Mouse (Mus musculus) NIH3T3 (cell line): ENCODE measurements around the gene Sik1.
"Not testable (repeated sequence)": the region's sequence is repeated elsewhere in the genome, so short reads cannot be mapped to it uniquely, and the experiment has no call there.

Experiments
- DNase-seq: peaks from one replicate; pipeline ENCODE4 v3.0.0-alpha.2; 2012; ENCODE audit warnings: low read depth

Gene Sik1

DNA sequence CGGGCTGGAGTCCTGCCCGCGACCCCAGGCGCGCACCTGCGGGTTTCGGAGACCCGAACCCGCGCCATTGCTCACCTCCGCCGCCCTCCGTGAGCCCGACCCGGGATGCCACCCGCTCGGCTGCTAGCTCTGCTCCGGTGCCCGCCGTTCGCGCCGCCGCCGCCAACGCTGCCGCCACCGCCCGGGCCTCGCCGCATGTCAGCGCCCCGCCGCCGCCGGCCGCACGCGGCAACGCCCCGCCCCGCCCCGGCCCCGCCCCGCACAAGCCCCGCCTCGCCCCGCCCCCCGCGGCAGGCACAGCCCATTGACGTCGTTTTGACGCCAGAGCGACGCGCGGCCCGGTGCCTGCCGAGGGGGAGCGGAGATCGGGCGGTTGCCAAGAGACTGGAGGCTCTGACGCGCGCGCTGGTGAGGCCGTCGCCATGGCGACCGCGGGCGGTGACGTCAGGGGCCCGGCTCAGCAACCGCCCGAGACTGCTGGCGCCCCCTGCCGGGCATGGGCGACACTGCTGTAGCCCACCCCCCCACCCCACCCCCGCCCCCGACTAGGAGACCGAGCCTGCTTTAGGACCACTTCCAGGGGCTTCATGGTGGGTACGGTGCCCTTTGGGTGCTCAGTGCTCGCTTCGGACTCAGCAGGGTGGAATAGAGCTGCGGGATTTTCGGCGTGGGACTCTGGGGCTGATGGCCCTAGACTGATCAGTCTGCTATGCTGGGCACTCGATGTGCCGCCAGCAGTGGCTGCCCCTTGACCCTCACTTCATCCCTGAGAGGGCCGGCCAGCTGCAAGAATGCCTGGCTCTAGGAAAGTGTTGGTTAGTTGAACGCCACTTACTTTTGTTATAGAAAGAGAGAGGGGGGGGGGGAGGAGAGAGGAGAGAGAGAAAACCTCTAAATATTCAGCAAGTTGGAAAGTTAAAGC lies at the start of gene Sik1:
Gene Sik1, minus strand, starts transcription at position 208 of the 922 bp plus-strand sequence.
- DNase-seq, result peak; percentile 100

- no peak for DNase-seq
Measured at GRCm38 (mm10) chr17:31905201-31905790, 49.7 kb upstream of the Sik1 start.

GRCm38 (mm10) chr17:31904036-31904435 lies 48.4 kb upstream of the Sik1 start:
- no peak for DNase-seq

- no peak for DNase-seq
Measured at GRCm38 (mm10) chr17:31902630-31903198, 47.1 kb upstream of the Sik1 start.

GRCm38 (mm10) chr17:31901461-31902204 lies 46.0 kb upstream of the Sik1 start:
- peak; percentile 68 for DNase-seq

DNA sequence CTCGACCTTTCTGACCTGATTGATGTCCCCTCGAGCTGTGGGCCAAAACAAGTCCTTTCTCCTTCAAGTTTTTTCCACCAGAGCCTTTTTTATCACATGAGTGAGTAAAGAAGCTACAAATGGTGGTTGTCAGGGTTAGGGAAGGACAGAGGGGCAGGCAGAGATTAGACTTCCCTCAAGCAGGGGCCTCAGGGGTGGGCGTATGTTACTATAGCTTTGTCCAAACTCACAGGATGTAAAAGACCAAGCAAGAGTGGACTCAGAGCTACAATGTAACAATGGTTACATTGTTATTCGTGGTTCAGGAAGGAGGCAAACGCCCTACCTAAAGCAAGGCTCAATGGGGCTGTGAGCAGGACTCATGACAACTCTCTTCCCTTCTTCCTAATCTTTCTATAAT lies 43.3 kb upstream of the Sik1 start:
- DNase-seq, result no peak

DNA sequence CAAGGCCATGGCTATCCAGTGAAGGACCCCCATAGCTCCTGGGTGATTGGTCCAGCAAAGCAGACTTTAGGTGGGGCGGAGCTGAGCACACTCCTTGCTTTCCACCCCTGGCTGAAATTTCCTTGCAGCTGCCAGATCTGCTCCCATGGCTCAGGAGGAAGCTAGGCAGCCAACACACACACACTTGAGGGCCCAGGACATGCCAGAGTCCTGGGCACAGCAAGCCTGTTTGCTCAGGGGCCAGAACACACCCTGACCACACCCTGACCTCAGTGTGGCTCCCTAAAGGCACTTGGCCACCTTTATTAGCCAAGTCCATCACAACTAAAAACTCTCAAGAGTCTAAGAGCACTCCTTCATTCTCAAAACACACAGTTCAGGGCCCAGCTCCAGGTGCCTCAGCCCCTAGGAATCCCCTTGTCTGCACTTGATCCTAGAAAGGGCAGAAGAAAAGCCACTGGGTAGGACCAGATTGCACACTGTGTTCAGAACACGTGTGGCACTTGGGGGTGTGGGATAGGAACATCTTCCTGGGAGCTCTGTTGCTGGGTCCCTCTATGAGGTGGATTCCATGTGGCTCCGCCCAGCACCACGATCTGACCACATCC lies 41.7 kb upstream of the Sik1 start:
- DNase-seq, result peak; percentile 47

GRCm38 (mm10) chr17:31896751-31897150 lies 41.1 kb upstream of the Sik1 start:
- DNase-seq, result no peak

DNA sequence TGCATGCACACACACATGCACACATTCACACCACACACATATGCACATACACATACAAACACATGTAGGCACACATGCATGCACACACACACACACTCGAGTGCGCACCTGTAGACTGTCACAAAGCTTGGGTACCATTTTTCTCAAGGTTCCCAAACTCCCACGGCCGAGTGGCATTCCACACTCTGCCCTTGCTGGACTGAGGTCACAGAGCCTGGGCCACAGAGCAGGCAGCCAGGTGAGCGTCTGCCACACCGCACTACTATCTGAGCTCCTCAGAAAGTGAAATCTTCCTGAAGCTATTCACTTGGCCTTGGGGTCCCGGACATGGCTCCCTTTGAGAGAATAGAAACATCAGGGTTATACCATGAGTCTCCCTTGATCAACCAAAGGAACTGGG lies 40.7 kb upstream of the Sik1 start:
- no peak for DNase-seq

GRCm38 (mm10) chr17:31893371-31894060 lies 37.9 kb upstream of the Sik1 start:
- DNase-seq, result no peak

DNA sequence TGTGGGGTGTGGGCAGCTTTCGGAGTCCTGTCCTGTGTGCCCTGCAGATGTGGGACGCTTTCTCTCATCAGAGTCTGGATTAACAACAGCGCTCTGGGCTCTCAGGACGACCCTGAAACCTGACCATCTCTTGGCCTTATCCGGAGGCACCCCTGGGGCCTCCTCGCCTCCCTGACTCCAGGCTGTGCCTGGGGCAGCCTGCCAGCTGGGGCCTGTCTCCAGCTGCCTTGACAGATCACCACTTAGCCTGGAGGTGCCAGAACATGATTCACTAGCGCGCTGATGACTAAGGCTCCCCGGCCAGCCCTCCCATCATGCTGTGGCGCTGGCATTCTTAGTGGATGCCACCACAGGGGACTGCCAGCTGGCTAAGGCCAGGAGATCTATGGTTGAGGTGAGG lies 37.1 kb upstream of the Sik1 start:
- DNase-seq, result peak; percentile 99

DNA sequence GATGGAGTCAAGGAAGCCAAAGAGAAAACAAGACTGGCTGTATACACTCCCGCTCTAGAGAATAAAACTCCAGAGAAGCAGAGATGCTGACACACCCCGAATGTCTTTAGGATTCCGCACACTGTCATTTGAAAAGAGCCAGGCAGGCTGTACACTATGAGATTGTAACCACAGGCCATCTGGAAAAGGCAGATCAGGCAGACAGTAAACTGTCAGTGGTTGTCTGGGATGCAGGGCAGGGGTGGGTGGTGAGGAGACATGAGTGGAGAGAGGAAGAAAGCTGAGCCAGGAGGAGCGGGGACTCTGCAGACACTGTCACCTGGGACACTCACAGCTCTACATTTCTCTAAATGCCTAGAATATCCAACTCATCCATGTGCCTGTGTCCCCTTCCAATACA lies 36.3 kb upstream of the Sik1 start:
- DNase-seq, result no peak

DNA sequence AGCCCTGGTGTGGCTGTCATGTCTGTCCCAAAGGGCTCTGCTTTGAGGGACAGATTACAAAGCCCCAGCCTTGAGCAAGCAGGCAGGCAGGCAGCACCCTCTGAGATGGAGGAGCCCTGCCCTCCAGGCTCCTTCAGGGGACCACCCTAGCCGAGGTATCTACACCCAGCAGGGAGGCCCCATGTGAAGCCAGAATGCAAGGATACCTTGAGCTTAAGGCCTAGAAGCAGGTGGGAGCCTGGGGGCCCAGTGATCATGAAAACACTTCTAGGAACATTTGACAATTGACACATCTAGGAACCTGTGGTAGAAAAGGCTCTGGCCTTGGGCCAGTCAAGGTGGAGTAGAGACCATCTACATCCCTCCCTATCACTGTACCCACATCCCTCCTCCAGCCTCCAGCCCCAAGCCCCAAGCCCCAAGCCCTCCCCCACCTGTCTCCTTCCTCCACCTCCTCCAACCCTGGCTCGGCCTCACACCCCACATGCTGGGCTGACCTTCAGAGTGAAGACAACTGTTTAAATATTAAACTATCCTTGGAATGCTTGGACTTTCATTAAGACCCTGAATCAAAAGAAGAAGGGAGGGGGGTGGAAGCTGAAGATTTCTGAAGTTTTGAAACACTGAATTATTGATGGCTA lies 34.8 kb upstream of the Sik1 start:
- no peak for DNase-seq

GRCm38 (mm10) chr17:31889446-31890201 lies 34.0 kb upstream of the Sik1 start:
- DNase-seq, result no peak

GRCm38 (mm10) chr17:31888540-31888939 lies 32.9 kb upstream of the Sik1 start:
- DNase-seq, result no peak

DNA sequence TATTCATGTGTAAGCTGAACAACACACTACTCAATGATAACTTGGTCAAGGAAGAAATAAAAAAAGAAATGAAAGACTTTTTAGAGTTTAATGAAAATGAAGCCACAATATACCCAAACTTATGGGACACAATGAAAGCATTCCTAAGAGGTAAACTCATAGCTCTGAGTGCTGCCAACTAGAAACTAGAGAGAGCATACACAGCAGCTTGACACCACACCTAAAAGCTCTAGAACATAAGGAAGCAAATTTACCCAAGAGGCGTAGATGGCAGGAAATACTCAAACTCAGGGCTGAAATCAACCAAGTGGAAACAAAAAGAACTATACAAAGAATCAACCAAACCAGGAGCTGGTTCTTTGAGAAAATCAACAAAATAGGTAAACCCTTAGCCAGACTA lies 29.1 kb upstream of the Sik1 start:
- DNase-seq, result not testable (repeated sequence)

- DNase-seq, result no peak
Measured at GRCm38 (mm10) chr17:31879406-31879805, 23.8 kb upstream of the Sik1 start.

DNA sequence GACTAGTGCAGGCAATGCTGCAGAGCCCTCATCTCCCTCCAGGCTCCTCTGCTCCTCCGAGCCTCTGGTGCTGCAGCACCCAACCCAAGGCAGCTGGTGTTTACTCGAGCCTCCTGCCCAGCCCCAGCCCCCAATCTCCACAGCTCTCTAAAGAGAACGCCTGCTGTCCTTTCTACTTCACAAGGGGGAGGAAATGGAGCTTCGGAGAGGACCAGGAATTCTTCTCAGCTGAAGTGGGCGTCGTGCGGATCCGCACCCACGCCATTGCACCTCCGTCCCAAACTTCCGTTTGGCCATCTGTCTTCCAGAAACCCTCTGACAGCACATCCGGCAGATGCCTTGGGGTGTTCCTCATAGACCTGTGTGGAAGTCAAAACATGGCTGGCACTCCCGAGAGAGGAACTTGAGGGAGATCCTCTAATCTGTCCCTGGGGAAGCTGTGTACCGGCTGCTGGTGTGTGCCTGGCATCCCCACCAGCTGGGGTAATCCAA lies 22.1 kb upstream of the Sik1 start:
- no peak for DNase-seq

DNA sequence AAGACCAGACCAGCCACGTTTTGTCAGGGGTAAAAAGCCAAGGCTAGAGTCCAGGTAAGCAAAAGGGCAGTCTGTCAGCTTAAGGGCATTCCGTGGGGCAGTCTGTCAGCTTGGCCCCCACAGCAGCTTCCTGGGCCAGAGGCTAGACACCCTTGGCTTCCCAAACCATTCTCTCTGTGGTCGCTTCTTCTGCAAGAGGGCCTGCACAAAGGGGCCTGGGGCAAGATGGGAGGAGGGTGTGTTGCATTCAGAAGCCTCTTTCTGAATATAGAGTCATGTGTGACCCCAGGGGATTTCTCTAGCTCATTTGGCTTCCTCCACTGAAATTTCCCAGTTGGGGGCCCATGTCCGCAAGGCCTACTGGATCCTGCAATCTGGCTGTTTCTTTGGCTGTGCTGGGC lies 21.6 kb upstream of the Sik1 start:
- peak; percentile 59 for DNase-seq

GRCm38 (mm10) chr17:31876775-31877174 lies 21.2 kb upstream of the Sik1 start:
- DNase-seq, result no peak
